Mouse (Mus musculus) liver, embryonic 16.5 days (tissue): ENCODE results near the gene Tubal3. TPM values are rescaled to one million over a fixed set of nuclear protein-coding genes. Genes with fewer than 3 reads are reported as not detected.
"Not testable (repeated sequence)": the region's sequence is repeated elsewhere in the genome, so short reads cannot be mapped to it uniquely, and the experiment has no call there.

Experiments used
- ATAC-seq: fragments of 200-750 bp; cut with Nextera tagmentation; 2 replicates; pipeline ENCODE4 v1.8.0; 2017; ENCODE audit warnings: low read depth, mild to moderate bottlenecking, moderate number of reproducible peaks, moderate library complexity
- H3K27ac ChIP-seq: fragments of 300-500 bp; sonication (generic); 2 replicates; pipeline ENCODE4 v1.5.1; 2014; ENCODE audit warnings: mild to moderate bottlenecking, low read length
- H3K27me3 ChIP-seq: fragments of 300-500 bp; sonication (generic); 2 replicates; pipeline ENCODE4 v1.6.1; 2014; ENCODE audit warnings: low read depth, low read length, mixed read lengths; ENCODE audit not compliant: control insufficient read depth, insufficient read depth
- H3K36me3 ChIP-seq: fragments of 300-500 bp; sonication (generic); 2 replicates; pipeline ENCODE4 v1.6.1; 2014; ENCODE audit warnings: mild to moderate bottlenecking; ENCODE audit not compliant: control insufficient read depth, insufficient read depth
- H3K4me1 ChIP-seq: fragments of 300-500 bp; sonication (generic); 2 replicates; pipeline ENCODE4 v1.6.1; 2014; ENCODE audit warnings: low read depth, low read length, mixed read lengths; ENCODE audit not compliant: control insufficient read depth
- H3K4me2 ChIP-seq: fragments of 300-500 bp; sonication (generic); 2 replicates; pipeline ENCODE4 v1.6.1; 2014; ENCODE audit warnings: low read depth, low read length, mixed read lengths
- H3K4me3 ChIP-seq: fragments of 300-500 bp; sonication (generic); 2 replicates; pipeline ENCODE4 v1.5.1; 2014; ENCODE audit warnings: low read depth, mild to moderate bottlenecking, low read length
- H3K9ac ChIP-seq: fragments of 300-500 bp; sonication (generic); 2 replicates; pipeline ENCODE4 v1.6.1; 2014; ENCODE audit warnings: low read depth, low read length
- H3K9me3 ChIP-seq: fragments of 300-500 bp; sonication (generic); replicated peaks from 2 replicates; pipeline ENCODE4 v1.6.1; 2016; ENCODE audit warnings: low read length; ENCODE audit not compliant: control insufficient read depth
- WGBS: fragments of 180-500 bp; shearing (Covaris S2); extraction: QIAGEN DNeasy Blood & Tissue Kit; methylation state at CpG from one replicate; pipeline ENCODE4 v1.1.7; 2014; ENCODE audit not compliant: insufficient replicate concordance; 5-methylcytosine and 5-hydroxymethylcytosine counted together
- polyA plus RNA-seq: library from polyadenylated mRNA; unstranded; fragments of >200 nt; fragmentation: Nextera tagmentation; extraction: Ambion mirVana; gene quantifications from 2 replicates; pipeline ENCODE4 v1.2.1, GENCODE M21; 2015

Tubal3 gene
- polyA plus RNA-seq, 1 experiment from 2014 or later = 0.30 TPM

DNA sequence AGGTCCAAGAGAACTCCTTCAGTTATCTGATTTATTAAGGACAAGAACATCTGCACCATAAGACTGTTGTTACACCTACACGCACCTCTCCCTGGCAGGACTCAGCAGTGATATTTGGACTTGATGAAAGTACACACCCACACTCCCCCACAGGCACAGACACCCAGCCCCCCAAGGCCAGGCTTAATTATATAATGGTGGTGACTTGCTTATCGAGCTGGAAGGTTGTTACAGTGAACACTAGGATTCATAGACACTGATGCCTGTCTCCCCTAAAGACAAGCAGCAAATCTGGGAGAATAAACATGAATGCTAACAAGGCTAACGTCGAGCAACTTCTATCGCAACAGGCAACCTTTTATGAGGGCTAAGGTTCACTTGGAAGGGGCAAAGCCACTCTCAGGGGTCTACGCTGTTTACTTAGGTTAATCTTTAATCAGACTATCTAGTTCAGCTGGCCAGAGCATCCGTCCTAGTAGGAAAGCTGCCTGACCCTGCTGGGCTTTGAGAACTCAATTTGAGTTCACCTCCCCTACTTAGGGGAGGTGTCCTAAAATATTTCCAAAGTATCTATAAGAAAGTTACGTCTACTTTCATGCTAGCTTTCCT is 26.5 kb upstream of the Tubal3 start:
- H3K9ac ChIP-seq = peak overlapping the region; percentile 83
- WGBS = 48% methylated on average over 8 of the region's 8 CpGs
- H3K4me1 ChIP-seq = peaks cover 26% of the 10 kb centered on the region
- no peaks in the 10 kb centered on the region for H3K9me3 ChIP-seq
- peak overlapping the region; percentile 64 for H3K4me2 ChIP-seq
- H3K4me3 ChIP-seq = peak overlapping the region; percentile 84
- peak overlapping the region; percentile 79 for H3K27ac ChIP-seq
- no peaks in the 10 kb centered on the region for H3K27me3 ChIP-seq
- ATAC-seq = peak; percentile 47
- H3K36me3 ChIP-seq = peaks cover 23% of the 10 kb centered on the region

- peak overlapping the region; percentile 83 for H3K9ac ChIP-seq
- H3K4me3 ChIP-seq = peak overlapping the region; percentile 84
- peaks cover 29% of the 10 kb centered on the region for H3K4me1 ChIP-seq
- ATAC-seq = no peak
- H3K27me3 ChIP-seq = no peaks in the 10 kb centered on the region
- peak overlapping the region; percentile 64 for H3K4me2 ChIP-seq
- H3K9me3 ChIP-seq = no peaks in the 10 kb centered on the region
- 5% methylated on average over 7 of the region's 7 CpGs for WGBS
- H3K36me3 ChIP-seq = peaks cover 13% of the 10 kb centered on the region
- peak overlapping the region; percentile 37; the same call in 1 of the 2 replicates for H3K27ac ChIP-seq
These were observed 25.5 kb upstream of the Tubal3 start for GRCm38 (mm10) chr13:3892601-3893000.

GRCm38 (mm10) chr13:3893126-3893734 is 24.8 kb upstream of the Tubal3 start:
- peak overlapping the region; percentile 64 for H3K4me2 ChIP-seq
- peaks cover 7% of the 10 kb centered on the region for H3K36me3 ChIP-seq
- peak overlapping the region; percentile 84 for H3K4me3 ChIP-seq
- peak overlapping the region; percentile 83 for H3K9ac ChIP-seq
- ATAC-seq = peak; percentile 96
- H3K9me3 ChIP-seq = no peaks in the 10 kb centered on the region
- peak overlapping the region; percentile 79 for H3K27ac ChIP-seq
- WGBS = 0% methylated on average over 35 of the region's 35 CpGs
- no peaks in the 10 kb centered on the region for H3K27me3 ChIP-seq
- H3K4me1 ChIP-seq = peaks cover 29% of the 10 kb centered on the region

GRCm38 (mm10) chr13:3894549-3894948 is 23.5 kb upstream of the Tubal3 start:
- no peaks in the 10 kb centered on the region for H3K27me3 ChIP-seq
- peaks cover 24% of the 10 kb centered on the region for H3K4me1 ChIP-seq
- no peak overlapping the region for H3K9ac ChIP-seq
- no peaks in the 10 kb centered on the region for H3K9me3 ChIP-seq
- H3K36me3 ChIP-seq = peaks cover 4% of the 10 kb centered on the region; the same call in 1 of the 2 replicates
- no peak overlapping the region for H3K4me2 ChIP-seq
- no peak overlapping the region for H3K4me3 ChIP-seq
- 85% methylated on average over 8 of the region's 8 CpGs for WGBS
- ATAC-seq = no peak
- H3K27ac ChIP-seq = no peak overlapping the region

GRCm38 (mm10) chr13:3895397-3895980 is 22.6 kb upstream of the Tubal3 start:
- Histone ChIP-seq H3K4me1 (peaks cover 20% of the 10 kb centered on the region), H3K27me3 (no peaks in the 10 kb centered on the region), H3K9ac (no peak overlapping the region), H3K4me2 (no peak overlapping the region), H3K4me3 (no peak overlapping the region), H3K9me3 (no peaks in the 10 kb centered on the region), H3K36me3 (0 out of 2 replicates have a peak, but pooled peaks cover 4% of the 10 kb centered on the region), H3K27ac (no peak overlapping the region)
- WGBS = 70% methylated on average over 8 of the region's 8 CpGs
- no peak for ATAC-seq

GRCm38 (mm10) chr13:3896032-3896431 is 22.0 kb upstream of the Tubal3 start:
- Histone ChIP-seq H3K9me3 (no peaks in the 10 kb centered on the region), H3K36me3 (0 out of 2 replicates have a peak, but pooled peaks cover 4% of the 10 kb centered on the region), H3K9ac (no peak overlapping the region), H3K27me3 (no peaks in the 10 kb centered on the region), H3K4me1 (peaks cover 20% of the 10 kb centered on the region), H3K27ac (no peak overlapping the region), H3K4me3 (no peak overlapping the region), H3K4me2 (no peak overlapping the region)
- 69% methylated on average over 6 of the region's 6 CpGs for WGBS
- ATAC-seq = no peak

DNA sequence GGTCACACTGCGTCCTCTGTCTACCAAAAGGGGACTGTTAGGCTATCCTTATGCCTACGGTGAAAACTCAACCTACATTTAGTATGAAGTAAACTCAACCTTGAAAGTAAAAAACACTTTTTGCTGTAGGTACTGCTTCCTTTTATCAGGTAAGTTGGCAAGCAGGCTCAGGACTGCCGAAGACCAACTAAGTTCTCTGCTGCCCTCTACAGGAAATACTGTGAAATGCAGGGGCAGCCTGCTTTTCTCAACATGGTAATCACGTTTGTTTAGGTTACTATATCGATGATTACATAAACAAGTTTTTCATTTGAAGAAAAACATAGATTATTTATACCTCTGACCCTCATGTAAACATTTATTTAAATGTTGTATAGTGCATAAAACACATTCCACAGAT is 21.2 kb upstream of the Tubal3 start:
- 0 out of 2 replicates have a peak, but pooled peaks cover 4% of the 10 kb centered on the region for H3K36me3 ChIP-seq
- no peak overlapping the region for H3K4me2 ChIP-seq
- 28% methylated on average over 5 of the region's 5 CpGs for WGBS
- H3K9ac ChIP-seq = no peak overlapping the region
- peaks cover 20% of the 10 kb centered on the region for H3K4me1 ChIP-seq
- H3K27me3 ChIP-seq = no peaks in the 10 kb centered on the region
- ATAC-seq = no peak
- H3K4me3 ChIP-seq = no peak overlapping the region
- H3K27ac ChIP-seq = no peak overlapping the region
- no peaks in the 10 kb centered on the region for H3K9me3 ChIP-seq

DNA sequence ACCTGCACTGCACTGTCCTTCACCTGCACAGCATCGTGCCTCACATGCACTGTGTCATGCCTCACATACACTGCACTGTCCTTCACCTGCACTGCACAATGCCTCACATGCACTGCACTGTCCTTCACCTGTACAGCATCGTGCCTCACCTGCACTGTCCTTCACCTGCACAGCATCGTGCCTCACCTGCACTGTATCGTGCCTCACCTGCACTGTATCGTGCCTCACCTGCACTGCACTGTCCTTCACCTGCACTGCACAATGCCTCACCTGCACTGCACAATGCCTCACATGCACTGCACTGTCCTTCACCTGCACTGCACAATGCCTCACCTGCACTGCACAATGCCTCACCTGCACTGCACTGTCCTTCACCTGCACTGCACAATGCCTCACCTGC is 19.9 kb upstream of the Tubal3 start:
- H3K9me3 ChIP-seq, H3K4me2 ChIP-seq, H3K9ac ChIP-seq, H3K27me3 ChIP-seq, ATAC-seq, H3K4me3 ChIP-seq, H3K27ac ChIP-seq, H3K36me3 ChIP-seq: not testable (repeated sequence)
- peaks cover 20% of the 10 kb centered on the region for H3K4me1 ChIP-seq
- WGBS = 81% methylated on average over 5 of the region's 5 CpGs

DNA sequence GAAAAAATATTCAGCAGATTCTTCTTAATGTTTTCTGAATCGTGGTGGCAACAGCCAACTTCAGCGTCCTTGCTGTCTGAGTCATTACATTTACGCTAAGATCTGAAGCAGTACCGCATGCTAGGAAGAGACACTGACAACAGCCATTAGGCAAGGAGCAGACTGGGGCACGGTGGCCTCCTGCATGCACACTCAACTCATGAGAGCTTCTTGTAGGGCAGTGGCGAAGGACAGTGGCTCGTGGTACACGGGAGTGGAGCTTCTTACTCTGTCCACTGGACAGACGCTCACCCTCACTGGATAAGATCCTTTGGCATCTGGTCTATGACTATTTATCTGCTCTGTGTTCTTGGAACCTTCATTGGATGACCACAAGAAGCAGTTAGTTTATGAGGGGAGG is 18.8 kb upstream of the Tubal3 start:
- peaks cover 12% of the 10 kb centered on the region for H3K4me1 ChIP-seq
- 0 out of 2 replicates have a peak, but pooled peaks cover 4% of the 10 kb centered on the region for H3K36me3 ChIP-seq
- no peak overlapping the region for H3K4me2 ChIP-seq
- 85% methylated on average over 9 of the region's 9 CpGs for WGBS
- H3K4me3 ChIP-seq = no peak overlapping the region
- ATAC-seq = no peak
- no peak overlapping the region for H3K27ac ChIP-seq
- no peaks in the 10 kb centered on the region for H3K27me3 ChIP-seq
- H3K9ac ChIP-seq = no peak overlapping the region
- no peaks in the 10 kb centered on the region for H3K9me3 ChIP-seq
